In genomic region chr4:128899332-128899731, GRCm38 (mm10) we compare ENCODE assay signal across 8 mouse cellular contexts. TPM values are rescaled to one million over a fixed set of nuclear protein-coding genes. Genes with fewer than 3 reads are reported as not detected.
DNase-seq lines count a peak whose midpoint lies in the region; ATAC-seq lines count a peak whose summit lies in the region.
"Had no signal": no experiment of that assay in that cellular context is flagged by ENCODE, and none has a peak within 500 bp of the region (broad histone marks: within the 10 kb centered on the region; RNA-seq: fewer than 3 reads in every experiment).

No protein-coding gene starts in this region.

- DNase-seq in embryonic facial prominence, embryonic 11.5 days (ENCODE audit: low spot score) = peak; percentile 90
- DNase-seq in kidney, adult 9 months = peak; percentile 65
- peak; percentile 85 for DNase-seq in limb, embryonic 10.5 days (ENCODE audit: low spot score)
- DNase-seq in testis, postnatal 10 days (ENCODE audit: low spot score) = peak; percentile 94

- H3K9ac ChIP-seq in embryonic facial prominence, embryonic 11.5 days (replicated peaks; ENCODE audit: low read length) = peak overlapping the region; percentile 51
- H3K9ac ChIP-seq in heart, embryonic 12.5 days = peak overlapping the region; percentile 48
- peak overlapping the region; percentile 34 for H3K9ac ChIP-seq in midbrain, embryonic 15.5 days

- WGBS in embryonic facial prominence, embryonic 11.5 days = under 1% methylated on average over 6 of the region's 6 CpGs
- 1% methylated on average over 6 of the region's 6 CpGs for WGBS in heart, embryonic 12.5 days
- WGBS in limb, embryonic 10.5 days = 5% methylated on average over 6 of the region's 6 CpGs
- 8% methylated on average over 6 of the region's 6 CpGs for WGBS in midbrain, embryonic 15.5 days

- no peaks in the 10 kb centered on the region for H3K36me3 ChIP-seq in embryonic facial prominence, embryonic 11.5 days (replicated peaks; ENCODE audit: control insufficient read depth, insufficient read depth, low read depth, low read length)
- H3K36me3 ChIP-seq in heart, embryonic 12.5 days = peaks cover 19% of the 10 kb centered on the region; the same call in 1 of the 2 replicates
- peaks cover 25% of the 10 kb centered on the region for H3K36me3 ChIP-seq in limb, embryonic 10.5 days
- H3K36me3 ChIP-seq in midbrain, embryonic 15.5 days (replicated peaks) = peaks cover 5% of the 10 kb centered on the region; the same call in 1 of the 2 replicates

- H3K9me3 ChIP-seq in embryonic facial prominence, embryonic 11.5 days (replicated peaks; ENCODE audit: control insufficient read depth, low read length) = no peaks in the 10 kb centered on the region
- H3K9me3 ChIP-seq in heart, embryonic 12.5 days (replicated peaks) = no peaks in the 10 kb centered on the region
- no peaks in the 10 kb centered on the region for H3K9me3 ChIP-seq in limb, embryonic 10.5 days (replicated peaks)
- H3K9me3 ChIP-seq in midbrain, embryonic 15.5 days = no peaks in the 10 kb centered on the region

- no peak overlapping the region for H3K4me2 ChIP-seq in embryonic facial prominence, embryonic 11.5 days (ENCODE audit: low read depth, low read length)
- peak overlapping the region; percentile 2; the same call in 1 of the 2 replicates for H3K4me2 ChIP-seq in heart, embryonic 12.5 days
- H3K4me2 ChIP-seq in midbrain, embryonic 15.5 days = 0 out of 2 replicates have a peak overlapping the region, but pooled peaks have one; percentile 13

- H3K27ac ChIP-seq in embryonic facial prominence, embryonic 11.5 days (replicated peaks; ENCODE audit: low read depth, low read length) = peak overlapping the region; percentile 95
- H3K27ac ChIP-seq in heart, embryonic 12.5 days (ENCODE audit: poor library complexity, severe bottlenecking) = peak overlapping the region; percentile 86
- peak overlapping the region; percentile 97 for H3K27ac ChIP-seq in limb, embryonic 10.5 days
- H3K27ac ChIP-seq in midbrain, embryonic 15.5 days = peak overlapping the region; percentile 91

- ATAC-seq in cerebellum, adult (ENCODE audit: insufficient number of reproducible peaks, low FRiP score, low TSS enrichment) = peak; percentile 22; the same call in 1 of the 2 replicates
- ATAC-seq in embryonic facial prominence, embryonic 11.5 days (replicated peaks; ENCODE audit: insufficient number of reproducible peaks, low FRiP score, low TSS enrichment, low read depth) = peak; percentile 83
- ATAC-seq in heart, embryonic 12.5 days (ENCODE audit: insufficient number of reproducible peaks, low FRiP score) = peak; percentile 49
- peak; percentile 91 for ATAC-seq in midbrain, embryonic 15.5 days (replicated peaks)

- no peak overlapping the region for H3K4me3 ChIP-seq in embryonic facial prominence, embryonic 11.5 days (ENCODE audit: low read depth, low read length)
- H3K4me3 ChIP-seq in heart, embryonic 12.5 days = no peak overlapping the region
- H3K4me3 ChIP-seq in limb, embryonic 10.5 days = peak overlapping the region; percentile 18; the same call in 1 of the 2 replicates
- H3K4me3 ChIP-seq in midbrain, embryonic 15.5 days = no peak overlapping the region
- H3K4me3 ChIP-seq: myocyte had no signal

- no peaks in the 10 kb centered on the region for H3K27me3 ChIP-seq in embryonic facial prominence, embryonic 11.5 days (ENCODE audit: control insufficient read depth, insufficient read depth, low read length)
- H3K27me3 ChIP-seq in heart, embryonic 12.5 days (replicated peaks) = no peaks in the 10 kb centered on the region
- H3K27me3 ChIP-seq in limb, embryonic 10.5 days (ENCODE audit: low read depth, poor library complexity, severe bottlenecking) = no peaks in the 10 kb centered on the region
- no peaks in the 10 kb centered on the region for H3K27me3 ChIP-seq in midbrain, embryonic 15.5 days (replicated peaks)

- H3K4me1 ChIP-seq in embryonic facial prominence, embryonic 11.5 days (ENCODE audit: control insufficient read depth, insufficient read depth, low read length) = peaks cover 20% of the 10 kb centered on the region
- H3K4me1 ChIP-seq in heart, embryonic 12.5 days (replicated peaks) = peaks cover 36% of the 10 kb centered on the region
- H3K4me1 ChIP-seq in limb, embryonic 10.5 days = peaks cover 62% of the 10 kb centered on the region
- peaks cover 25% of the 10 kb centered on the region for H3K4me1 ChIP-seq in midbrain, embryonic 15.5 days

RNA-seq across cellular contexts. Expression of gene Trim62, which starts 16.0 kb away (rescaled TPM):
- polyA plus RNA-seq in embryonic facial prominence, embryonic 11.5 days (2014; fragmentation: Nextera tagmentation; extraction: Ambion mirVana) = 13.9 and 14.6 TPM in 2 replicates
- polyA plus RNA-seq in heart, embryonic 12.5 days (2016; fragmentation: Nextera tagmentation; extraction: Ambion mirVana) = 5.0 and 6.1 TPM in 2 replicates
- 6.4 and 8.2 TPM in 2 replicates for polyA plus RNA-seq in limb, embryonic 10.5 days (2016; fragmentation: Nextera tagmentation; extraction: Ambion mirVana)
- 21.3 and 21.5 TPM in 2 replicates for polyA plus RNA-seq in midbrain, embryonic 15.5 days (2015; fragmentation: Nextera tagmentation; extraction: Ambion mirVana)

Comparison
In these comparisons a context has a peak if more than half of its experiments do, and no peak if none do; other contexts are left out.
1. ATAC-seq: peak in every context shown above with its lines; median percentile 91 in midbrain, embryonic 15.5 days; 83 in embryonic facial prominence, embryonic 11.5 days; 49 in heart, embryonic 12.5 days; 22 in cerebellum, adult.